Mouse (Mus musculus): ENCODE results near the gene Ap1m2. TPM values are rescaled to one million over a fixed set of nuclear protein-coding genes. Genes with fewer than 3 reads are reported as not detected.
"Not testable (repeated sequence)": the region's sequence is repeated elsewhere in the genome, so short reads cannot be mapped to it uniquely, and the experiment has no call there.

Gene Ap1m2
- polyA plus RNA-seq, 1 experiment: 1.8 TPM

GRCm38 (mm10) chr9:21260491-21261040 lies 51.6 kb downstream of the Ap1m2 start:
- H3K4me1 ChIP-seq (ENCODE audit: control insufficient read depth, insufficient read depth, low read length): no peaks in the 10 kb centered on the region
- TF ChIP-seq POLR2A (IDR thresholded peaks at IDR 0.05; ENCODE audit: borderline replicate concordance, insufficient read depth, low read length) (no peak), CTCF (IDR thresholded peaks at IDR 0.05; ENCODE audit: borderline replicate concordance, insufficient read depth, low read depth, low read length) (no peak)
- DNase-seq: no peak

GRCm38 (mm10) chr9:21256349-21256748 lies 55.8 kb downstream of the Ap1m2 start:
- 84% methylated on average over 4 of the region's 4 CpGs for WGBS
- H3K4me3 ChIP-seq (replicated peaks; ENCODE audit: insufficient read depth, low read depth, low read length); H3K27ac ChIP-seq (ENCODE audit: insufficient read depth, low read length); DNase-seq; H3K27me3 ChIP-seq (ENCODE audit: control insufficient read depth, insufficient read depth, low read length); H3K4me1 ChIP-seq (ENCODE audit: control insufficient read depth, insufficient read depth, low read length): not testable (repeated sequence)

More at GRCm38 (mm10) chr9:21260491-21261040, 51.6 kb downstream of the Ap1m2 start:
- Histone ChIP-seq H3K27me3 (ENCODE audit: control insufficient read depth, insufficient read depth, low read length) (no peaks in the 10 kb centered on the region), H3K4me3 (replicated peaks; ENCODE audit: insufficient read depth, low read depth, low read length) (no peak overlapping the region), H3K27ac (ENCODE audit: insufficient read depth, low read length) (no peak overlapping the region)
- WGBS: 79% methylated on average over 6 of the region's 6 CpGs

- H3K4me3 ChIP-seq (replicated peaks; ENCODE audit: insufficient read depth, low read depth, low read length): no peak overlapping the region
- no peak for DNase-seq
- no peaks in the 10 kb centered on the region for H3K4me1 ChIP-seq (ENCODE audit: control insufficient read depth, insufficient read depth, low read length)
- H3K27ac ChIP-seq (ENCODE audit: insufficient read depth, low read length): no peak overlapping the region
- H3K27me3 ChIP-seq (ENCODE audit: control insufficient read depth, insufficient read depth, low read length): no peaks in the 10 kb centered on the region; the same call in 1 of the 2 replicates
- TF ChIP-seq CTCF (IDR thresholded peaks at IDR 0.05; ENCODE audit: borderline replicate concordance, insufficient read depth, low read depth, low read length) (no peak), POLR2A (IDR thresholded peaks at IDR 0.05; ENCODE audit: borderline replicate concordance, insufficient read depth, low read length) (no peak)
These were observed 57.4 kb downstream of the Ap1m2 start for GRCm38 (mm10) chr9:21254690-21255089.

- Histone ChIP-seq H3K27ac (ENCODE audit: insufficient read depth, low read length) (no peak overlapping the region), H3K27me3 (ENCODE audit: control insufficient read depth, insufficient read depth, low read length) (no peaks in the 10 kb centered on the region; the same call in 1 of the 2 replicates), H3K4me1 (ENCODE audit: control insufficient read depth, insufficient read depth, low read length) (no peaks in the 10 kb centered on the region), H3K4me3 (replicated peaks; ENCODE audit: insufficient read depth, low read depth, low read length) (no peak overlapping the region)
- TF ChIP-seq POLR2A (IDR thresholded peaks at IDR 0.05; ENCODE audit: borderline replicate concordance, insufficient read depth, low read length) (no peak), CTCF (IDR thresholded peaks at IDR 0.05; ENCODE audit: borderline replicate concordance, insufficient read depth, low read depth, low read length) (no peak)
- 67% methylated on average over 13 of the region's 13 CpGs for WGBS
- DNase-seq: no peak
These were observed 60.9 kb downstream of the Ap1m2 start for GRCm38 (mm10) chr9:21251116-21251735.

GRCm38 (mm10) chr9:21250509-21250908 lies 61.6 kb downstream of the Ap1m2 start:
- WGBS: 20% methylated on average over 2 of the region's 2 CpGs
- TF ChIP-seq CTCF (IDR thresholded peaks at IDR 0.05; ENCODE audit: borderline replicate concordance, insufficient read depth, low read depth, low read length) (no peak), POLR2A (IDR thresholded peaks at IDR 0.05; ENCODE audit: borderline replicate concordance, insufficient read depth, low read length) (no peak)
- no peaks in the 10 kb centered on the region; the same call in 1 of the 2 replicates for H3K27me3 ChIP-seq (ENCODE audit: control insufficient read depth, insufficient read depth, low read length)

GRCm38 (mm10) chr9:21249629-21250508 lies 62.3 kb downstream of the Ap1m2 start:
- no peak overlapping the region for H3K27ac ChIP-seq (ENCODE audit: insufficient read depth, low read length)
- peaks cover 4% of the 10 kb centered on the region; the same call in 1 of the 2 replicates for H3K4me1 ChIP-seq (ENCODE audit: control insufficient read depth, insufficient read depth, low read length)
- no peak overlapping the region for H3K4me3 ChIP-seq (replicated peaks; ENCODE audit: insufficient read depth, low read depth, low read length)
- H3K27me3 ChIP-seq (ENCODE audit: control insufficient read depth, insufficient read depth, low read length): no peaks in the 10 kb centered on the region; the same call in 1 of the 2 replicates
- no peak for DNase-seq
- 59% methylated on average over 17 of the region's 17 CpGs for whole genome bisulfite sequencing
- TF ChIP-seq POLR2A (IDR thresholded peaks at IDR 0.05; ENCODE audit: borderline replicate concordance, insufficient read depth, low read length): no peak
- TF ChIP-seq CTCF (IDR thresholded peaks at IDR 0.05; ENCODE audit: borderline replicate concordance, insufficient read depth, low read depth, low read length): no peak

More at GRCm38 (mm10) chr9:21250509-21250908, 61.6 kb downstream of the Ap1m2 start:
- no peak overlapping the region for H3K27ac ChIP-seq (ENCODE audit: insufficient read depth, low read length)
- peaks cover under 1% of the 10 kb centered on the region; the same call in 1 of the 2 replicates for H3K4me1 ChIP-seq (ENCODE audit: control insufficient read depth, insufficient read depth, low read length)
- no peak overlapping the region for H3K4me3 ChIP-seq (replicated peaks; ENCODE audit: insufficient read depth, low read depth, low read length)
- DNase-seq: no peak

GRCm38 (mm10) chr9:21248326-21248725 lies 63.8 kb downstream of the Ap1m2 start, which contains the start of gene S1pr5:
S1pr5 (minus strand) TSS chr9:21248443.
- peak in 1 of 2 experiments; percentile 42 for DNase-seq
- H3K27me3 ChIP-seq (ENCODE audit: control insufficient read depth, insufficient read depth, low read length): no peaks in the 10 kb centered on the region; the same call in 1 of the 2 replicates
- no peak within 1 kb of the TSS for H3K4me3 ChIP-seq (replicated peaks; ENCODE audit: insufficient read depth, low read depth, low read length)
- 8% methylated on average over 30 of the region's 30 CpGs for WGBS
- TF ChIP-seq CTCF (IDR thresholded peaks at IDR 0.05; ENCODE audit: borderline replicate concordance, insufficient read depth, low read depth, low read length) (no peak), POLR2A (IDR thresholded peaks at IDR 0.05; ENCODE audit: borderline replicate concordance, insufficient read depth, low read length) (no peak)
- H3K4me1 ChIP-seq (ENCODE audit: control insufficient read depth, insufficient read depth, low read length): peaks cover 4% of the 10 kb centered on the region; the same call in 1 of the 2 replicates
- peak within 1 kb of the TSS; percentile 64; the same call in 1 of the 2 replicates for H3K27ac ChIP-seq (ENCODE audit: insufficient read depth, low read length)

Data from cerebellum, adult 2 months (tissue).